Mouse (Mus musculus): ENCODE data around the gene Fancf.

DNA sequence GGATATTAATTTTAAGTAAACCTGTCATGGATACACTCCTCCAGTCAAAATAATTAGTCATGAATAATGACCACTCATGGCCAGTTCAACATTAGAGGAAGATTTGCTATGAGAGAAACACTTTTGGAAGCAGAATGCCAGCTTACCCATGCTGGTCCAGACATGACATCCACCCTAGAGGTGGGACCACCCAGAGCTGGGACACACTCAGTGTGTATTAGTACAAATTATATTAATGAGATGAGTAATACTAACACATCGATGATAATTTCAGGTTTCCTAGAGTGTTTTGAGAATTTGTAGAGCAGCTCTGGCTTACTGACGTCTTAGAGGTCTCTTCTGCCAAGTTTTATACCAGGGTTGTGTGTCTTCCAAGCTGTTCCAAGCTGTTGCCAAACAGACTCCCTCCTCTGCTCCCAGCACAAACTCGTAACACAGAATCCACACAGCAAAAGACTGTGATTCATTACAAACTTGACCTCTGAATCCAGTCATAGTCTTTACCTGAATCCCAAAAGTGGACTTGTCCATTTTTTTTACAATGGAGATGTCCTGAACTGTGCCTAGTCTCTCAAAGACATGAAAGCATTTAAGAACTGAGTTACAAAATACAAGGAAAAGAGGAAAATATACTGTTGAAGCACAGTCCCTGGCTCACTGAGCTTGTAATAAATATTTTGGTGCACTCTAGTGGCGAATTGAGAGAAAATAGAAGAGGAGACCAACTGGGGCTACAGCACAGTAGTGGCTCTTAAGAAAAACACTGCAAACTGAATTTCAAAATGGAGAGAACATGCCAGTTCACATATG is 46.4 kb downstream of the Fancf start:
- TF ChIP-seq POLR2A (IDR thresholded peaks at IDR 0.05; ENCODE audit: extremely low read depth, insufficient read depth, low read length) = no peak
- no peak for TF ChIP-seq CTCF (IDR thresholded peaks at IDR 0.05; ENCODE audit: low read depth, low read length)
